Mouse (Mus musculus) lung, embryonic 16.5 days (tissue): Measurements from ENCODE around the gene Nos1ap. TPM values are rescaled to one million over a fixed set of nuclear protein-coding genes. Genes with fewer than 3 reads are reported as not detected.

Source experiments
- ATAC-seq: fragments of 200-750 bp; cut with Nextera tagmentation; 2 replicates; pipeline ENCODE4 v1.8.0; 2017; ENCODE audit warnings: low read depth, mild to moderate bottlenecking, moderate library complexity
- H3K27ac ChIP-seq: fragments of 300-500 bp; sonication (generic); 2 replicates; pipeline ENCODE4 v1.5.1; 2014; ENCODE audit warnings: mild to moderate bottlenecking, control low read depth, low read length
- H3K27me3 ChIP-seq: fragments of 300-500 bp; sonication (generic); 2 replicates; pipeline ENCODE4 v1.6.1; 2014; ENCODE audit warnings: low read depth, low read length, mixed read lengths; ENCODE audit not compliant: control insufficient read depth, insufficient read depth
- H3K36me3 ChIP-seq: fragments of 300-500 bp; sonication (generic); 2 replicates; pipeline ENCODE4 v1.6.1; 2014; ENCODE audit warnings: low read length; ENCODE audit not compliant: control insufficient read depth, insufficient read depth
- H3K4me1 ChIP-seq: fragments of 300-500 bp; sonication (generic); replicated peaks from 2 replicates; pipeline ENCODE4 v1.6.1; 2014; ENCODE audit warnings: low read length, mixed read lengths; ENCODE audit not compliant: control insufficient read depth, insufficient read depth
- H3K4me2 ChIP-seq: fragments of 300-500 bp; sonication (generic); 2 replicates; pipeline ENCODE4 v1.6.1; 2014; ENCODE audit warnings: low read depth, low read length, control low read depth
- H3K4me3 ChIP-seq: fragments of 300-500 bp; sonication (generic); 2 replicates; pipeline ENCODE4 v1.5.1; 2014; ENCODE audit warnings: mild to moderate bottlenecking, low read length, control low read depth
- H3K9ac ChIP-seq: fragments of 300-500 bp; sonication (generic); 2 replicates; pipeline ENCODE4 v1.6.1; 2014; ENCODE audit warnings: low read length, control low read depth
- H3K9me3 ChIP-seq: fragments of 300-500 bp; sonication (generic); 2 replicates; pipeline ENCODE4 v1.6.1; 2016; ENCODE audit warnings: low read length; ENCODE audit not compliant: control insufficient read depth
- WGBS: fragments of 180-500 bp; shearing (Covaris S2); extraction: QIAGEN DNeasy Blood & Tissue Kit; methylation state at CpG from one replicate; pipeline ENCODE4 v1.1.7; 2014; 5-methylcytosine and 5-hydroxymethylcytosine counted together
- polyA plus RNA-seq: library from polyadenylated mRNA; unstranded; fragments of >200 nt; fragmentation: Nextera tagmentation; extraction: Ambion mirVana; gene quantifications from 2 replicates; pipeline ENCODE4 v1.2.1, GENCODE M21; 2015

The Nos1ap gene
- polyA plus RNA-seq, 1 experiment from 2014 or later, result 7.1 TPM

DNA sequence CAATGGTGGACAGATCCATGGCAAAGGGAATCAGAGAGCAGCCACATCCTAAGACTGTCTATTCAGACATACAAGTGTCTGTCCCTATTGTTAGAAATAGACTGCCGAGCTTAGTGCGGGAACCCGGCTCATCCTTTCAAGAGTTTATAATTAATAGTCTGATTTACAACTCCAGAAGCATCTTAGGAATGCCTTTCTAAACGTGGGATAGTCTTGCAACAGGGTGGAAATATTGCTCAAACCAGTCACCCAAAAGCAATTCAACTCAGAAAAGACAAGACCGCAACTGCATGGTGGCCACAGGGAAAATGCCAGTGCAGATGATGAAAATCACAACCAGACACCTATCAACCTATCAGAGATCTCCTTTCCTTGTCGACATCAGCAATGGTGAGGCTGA lies 173.5 kb downstream of the Nos1ap start:
- H3K36me3 ChIP-seq, result no peaks in the 10 kb centered on the region
- no peaks in the 10 kb centered on the region for H3K27me3 ChIP-seq
- no peaks in the 10 kb centered on the region for H3K9me3 ChIP-seq
- H3K4me3 ChIP-seq, result no peak overlapping the region
- 63% methylated on average over 6 of the region's 6 CpGs for WGBS
- H3K9ac ChIP-seq, result no peak overlapping the region
- ATAC-seq, result no peak
- no peaks in the 10 kb centered on the region for H3K4me1 ChIP-seq
- no peak overlapping the region for H3K27ac ChIP-seq
- H3K4me2 ChIP-seq, result no peak overlapping the region

- H3K9me3 ChIP-seq, result no peaks in the 10 kb centered on the region
- H3K4me2 ChIP-seq, result no peak overlapping the region
- H3K4me1 ChIP-seq, result no peaks in the 10 kb centered on the region
- H3K4me3 ChIP-seq, result no peak overlapping the region
- 57% methylated on average over 3 of the region's 3 CpGs for WGBS
- ATAC-seq, result no peak
- H3K27ac ChIP-seq, result no peak overlapping the region
- no peak overlapping the region for H3K9ac ChIP-seq
- no peaks in the 10 kb centered on the region for H3K36me3 ChIP-seq
- H3K27me3 ChIP-seq, result no peaks in the 10 kb centered on the region
Observed at GRCm38 (mm10) chr1:170415395-170415794, 174.3 kb downstream of the Nos1ap start.

DNA sequence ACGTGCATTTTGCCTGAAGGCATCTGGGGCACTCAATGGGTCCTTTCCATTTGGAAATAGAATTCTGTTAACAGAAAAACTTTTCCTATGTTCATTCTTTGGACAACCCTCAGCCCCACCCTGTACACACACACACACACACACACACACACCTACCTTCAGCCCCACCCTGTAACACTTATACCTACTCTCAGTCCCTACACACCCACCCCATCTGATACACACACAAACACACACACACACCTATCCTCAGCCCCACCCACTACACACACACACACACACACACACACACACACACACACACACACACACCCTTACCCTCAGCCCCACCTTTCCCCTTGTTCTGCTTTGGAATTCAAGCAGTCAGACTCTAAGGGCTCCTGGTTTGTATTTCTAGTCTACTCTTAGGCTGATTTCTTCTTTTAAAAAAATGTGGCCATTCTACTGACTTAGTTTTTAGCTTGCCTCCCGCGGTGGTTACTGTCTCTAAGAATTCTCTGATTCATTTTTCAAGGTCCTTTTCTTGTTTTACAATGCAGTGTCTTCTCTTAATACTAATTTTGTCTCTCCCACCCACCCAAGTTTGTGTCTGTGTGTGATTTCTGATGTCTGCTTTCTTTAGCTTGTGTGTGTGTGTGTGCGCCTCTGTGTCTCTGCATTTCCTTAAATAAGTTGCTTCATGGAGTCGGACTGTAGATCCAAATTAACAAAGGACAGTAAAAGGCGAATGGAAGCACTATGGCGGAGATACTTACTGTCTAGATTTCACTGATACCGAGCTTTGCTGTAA lies 179.1 kb downstream of the Nos1ap start:
- Histone ChIP-seq H3K4me1 (no peaks in the 10 kb centered on the region), H3K9me3 (no peaks in the 10 kb centered on the region), H3K4me2 (no peak overlapping the region), H3K9ac (no peak overlapping the region), H3K27me3 (no peaks in the 10 kb centered on the region), H3K4me3 (no peak overlapping the region), H3K36me3 (no peaks in the 10 kb centered on the region), H3K27ac (no peak overlapping the region)
- ATAC-seq, result peak; percentile 64
- WGBS, result 79% methylated on average over 8 of the region's 8 CpGs

GRCm38 (mm10) chr1:170409091-170409490 lies 180.6 kb downstream of the Nos1ap start:
- 26% methylated on average over 4 of the region's 4 CpGs for WGBS
- no peak overlapping the region for H3K27ac ChIP-seq

DNA sequence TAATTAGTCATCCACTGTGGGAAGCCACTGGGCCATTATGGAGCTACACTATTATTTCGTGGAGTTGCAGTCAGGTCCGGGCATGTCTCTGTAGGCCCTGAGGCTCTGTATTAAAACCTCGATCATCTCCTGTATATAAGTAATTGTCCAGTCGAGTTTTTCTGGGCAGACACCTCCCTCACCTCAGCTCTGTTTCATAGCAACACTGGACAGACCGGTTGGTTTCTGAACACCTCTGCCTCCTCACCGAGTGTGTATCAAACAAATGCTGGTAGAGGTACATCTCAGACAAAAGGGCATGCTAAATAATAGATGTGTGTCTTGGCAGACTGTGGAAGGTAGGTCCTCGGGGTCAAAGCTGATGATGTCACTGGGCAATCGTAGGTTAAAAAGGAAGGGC lies 182.7 kb downstream of the Nos1ap start:
- Histone ChIP-seq H3K27me3 (no peaks in the 10 kb centered on the region), H3K9me3 (no peaks in the 10 kb centered on the region), H3K4me1 (no peaks in the 10 kb centered on the region), H3K36me3 (no peaks in the 10 kb centered on the region), H3K9ac (no peak overlapping the region), H3K27ac (no peak overlapping the region), H3K4me2 (no peak overlapping the region), H3K4me3 (no peak overlapping the region)
- no peak for ATAC-seq
- 76% methylated on average over 8 of the region's 8 CpGs for WGBS

More at GRCm38 (mm10) chr1:170409091-170409490, 180.6 kb downstream of the Nos1ap start:
- Histone ChIP-seq H3K27me3 (no peaks in the 10 kb centered on the region), H3K4me1 (no peaks in the 10 kb centered on the region), H3K9ac (no peak overlapping the region), H3K4me3 (no peak overlapping the region), H3K4me2 (no peak overlapping the region), H3K36me3 (no peaks in the 10 kb centered on the region), H3K9me3 (no peaks in the 10 kb centered on the region)
- no peak for ATAC-seq

- H3K27ac ChIP-seq, result no peak overlapping the region
- no peaks in the 10 kb centered on the region for H3K9me3 ChIP-seq
- H3K4me3 ChIP-seq, result no peak overlapping the region
- H3K4me2 ChIP-seq, result no peak overlapping the region
- H3K27me3 ChIP-seq, result no peaks in the 10 kb centered on the region
- no peaks in the 10 kb centered on the region for H3K4me1 ChIP-seq
- H3K9ac ChIP-seq, result no peak overlapping the region
- H3K36me3 ChIP-seq, result no peaks in the 10 kb centered on the region
- WGBS, result 74% methylated on average over 2 of the region's 2 CpGs
- ATAC-seq, result no peak
Observed at GRCm38 (mm10) chr1:170405152-170405551, 184.5 kb downstream of the Nos1ap start.

GRCm38 (mm10) chr1:170402682-170403081 lies 187.0 kb downstream of the Nos1ap start:
- Histone ChIP-seq H3K9me3 (no peaks in the 10 kb centered on the region), H3K36me3 (no peaks in the 10 kb centered on the region), H3K27ac (no peak overlapping the region), H3K27me3 (no peaks in the 10 kb centered on the region), H3K4me3 (no peak overlapping the region), H3K9ac (no peak overlapping the region), H3K4me2 (no peak overlapping the region), H3K4me1 (no peaks in the 10 kb centered on the region)
- no peak for ATAC-seq
- 45% methylated on average over 4 of the region's 4 CpGs for WGBS

GRCm38 (mm10) chr1:170398866-170399265 lies 190.8 kb downstream of the Nos1ap start:
- H3K9ac ChIP-seq, result no peak overlapping the region
- no peak overlapping the region for H3K4me3 ChIP-seq
- H3K4me2 ChIP-seq, result no peak overlapping the region
- no peaks in the 10 kb centered on the region for H3K27me3 ChIP-seq
- no peak for ATAC-seq
- no peak overlapping the region for H3K27ac ChIP-seq
- H3K9me3 ChIP-seq, result no peaks in the 10 kb centered on the region
- H3K4me1 ChIP-seq, result no peaks in the 10 kb centered on the region; the same call in 1 of the 2 replicates
- H3K36me3 ChIP-seq, result no peaks in the 10 kb centered on the region
- WGBS, result 94% methylated on average over 4 of the region's 4 CpGs

GRCm38 (mm10) chr1:170395101-170395500 lies 194.6 kb downstream of the Nos1ap start:
- no peak for ATAC-seq
- H3K27me3 ChIP-seq, result no peaks in the 10 kb centered on the region
- H3K27ac ChIP-seq, result no peak overlapping the region
- H3K4me1 ChIP-seq, result peaks cover 8% of the 10 kb centered on the region
- WGBS, result 68% methylated on average over 2 of the region's 2 CpGs
- no peak overlapping the region for H3K4me3 ChIP-seq
- no peak overlapping the region for H3K9ac ChIP-seq
- H3K4me2 ChIP-seq, result no peak overlapping the region
- no peaks in the 10 kb centered on the region for H3K9me3 ChIP-seq
- H3K36me3 ChIP-seq, result no peaks in the 10 kb centered on the region
